Mouse (Mus musculus): Measurements from ENCODE around the gene Neurl1a. TPM values are rescaled to one million over a fixed set of nuclear protein-coding genes. Genes with fewer than 3 reads are reported as not detected.

Neurl1a gene
- total RNA-seq, 1 experiment = 10.2 TPM

GRCm38 (mm10) chr19:47176916-47177505 is 1.6 kb upstream of the Neurl1a start:
- TF ChIP-seq HCFC1 (IDR thresholded peaks at IDR 0.05; ENCODE audit: borderline replicate concordance, insufficient read depth, low read length) = no peak
- TF ChIP-seq ZC3H11A (IDR thresholded peaks at IDR 0.05; ENCODE audit: borderline replicate concordance, low read depth, low read length) = no peak
- no peak for TF ChIP-seq CHD2 (IDR thresholded peaks at IDR 0.05; ENCODE audit: low read depth, low read length)
- no peak for TF ChIP-seq MAFK (IDR thresholded peaks at IDR 0.05; ENCODE audit: insufficient read depth, low read depth, low read length)
- no peak for TF ChIP-seq ZNF384 (IDR thresholded peaks at IDR 0.05; ENCODE audit: low read depth, low read length)
- no peak overlapping the region for H3K9ac ChIP-seq (ENCODE audit: insufficient read depth, low read depth, low read length, poor library complexity, severe bottlenecking)
- H3K4me1 ChIP-seq (ENCODE audit: control insufficient read depth in 2 of 2, insufficient read depth in 2 of 2, low read length in 2 of 2, poor library complexity in 1 of 2) = peaks cover 0 to 12% of the 10 kb centered on the region in 2 experiments; a peak in 2 of 4 replicates
- no peaks in the 10 kb centered on the region for H3K9me3 ChIP-seq (ENCODE audit: control insufficient read depth, insufficient read depth, low read depth, low read length)
- H3K36me3 ChIP-seq (ENCODE audit: control insufficient read depth, insufficient read depth, low read length, poor library complexity, severe bottlenecking) = no peaks in the 10 kb centered on the region
- no peak for DNase-seq (ENCODE audit: low read depth, low spot score)
- H3K4me3 ChIP-seq (ENCODE audit: insufficient read depth in 1 of 2, low read depth in 1 of 2, low read length in 2 of 2, poor library complexity in 1 of 2, severe bottlenecking in 1 of 2) = no peak overlapping the region
- in situ Hi-C loops (cut with MboI; ENCODE audit: low sequenced_read_pairs in 2 of 2, unreplicated experiment in 2 of 2) = no loop called here
- no peak overlapping the region for H3K27ac ChIP-seq (ENCODE audit: insufficient read depth, low read depth, low read length, poor library complexity, severe bottlenecking)

- peak overlapping the region; percentile 61 for H3K27ac ChIP-seq (ENCODE audit: insufficient read depth, low read depth, low read length, poor library complexity, severe bottlenecking)
- DNase-seq (ENCODE audit: low read depth, low spot score) = peak; percentile 73
These were observed 619 bp upstream of the Neurl1a start for GRCm38 (mm10) chr19:47178001-47178400.

GRCm38 (mm10) chr19:47179272-47179809 is 721 bp downstream of the Neurl1a start:
- Histone ChIP-seq H3K4me3 (ENCODE audit: insufficient read depth in 1 of 2, low read depth in 1 of 2, low read length in 2 of 2, poor library complexity in 1 of 2, severe bottlenecking in 1 of 2) (peak overlapping the region; percentile 72 to 96), H3K4me1 (ENCODE audit: control insufficient read depth in 2 of 2, insufficient read depth in 2 of 2, low read length in 2 of 2, poor library complexity in 1 of 2) (peaks cover 0 to 16% of the 10 kb centered on the region in 2 experiments; a peak in 3 of 4 replicates), H3K9me3 (ENCODE audit: control insufficient read depth, insufficient read depth, low read depth, low read length) (no peaks in the 10 kb centered on the region), H3K9ac (ENCODE audit: insufficient read depth, low read depth, low read length, poor library complexity, severe bottlenecking) (peak overlapping the region; percentile 72), H3K27ac (ENCODE audit: insufficient read depth, low read depth, low read length, poor library complexity, severe bottlenecking) (0 out of 2 replicates have a peak overlapping the region, but pooled peaks have one; percentile 61), H3K36me3 (ENCODE audit: control insufficient read depth, insufficient read depth, low read length, poor library complexity, severe bottlenecking) (no peaks in the 10 kb centered on the region)
- TF ChIP-seq HCFC1 (IDR thresholded peaks at IDR 0.05; ENCODE audit: borderline replicate concordance, insufficient read depth, low read length) (peak; percentile 49; the same call in 1 of the 2 replicates), ZNF384 (IDR thresholded peaks at IDR 0.05; ENCODE audit: low read depth, low read length) (no peak), MAFK (IDR thresholded peaks at IDR 0.05; ENCODE audit: insufficient read depth, low read depth, low read length) (no peak)
- in situ Hi-C loops (cut with MboI; ENCODE audit: low sequenced_read_pairs in 2 of 2, unreplicated experiment in 2 of 2) = no loop called here
- DNase-seq (ENCODE audit: low read depth, low spot score) = no peak

More at GRCm38 (mm10) chr19:47178001-47178400, 619 bp upstream of the Neurl1a start:
- in situ Hi-C loops (cut with MboI; ENCODE audit: low sequenced_read_pairs in 2 of 2, unreplicated experiment in 2 of 2) = no loop called here
- Histone ChIP-seq H3K4me3 (ENCODE audit: insufficient read depth in 1 of 2, low read depth in 1 of 2, low read length in 2 of 2, poor library complexity in 1 of 2, severe bottlenecking in 1 of 2) (peak overlapping the region; percentile 72 to 96), H3K36me3 (ENCODE audit: control insufficient read depth, insufficient read depth, low read length, poor library complexity, severe bottlenecking) (no peaks in the 10 kb centered on the region), H3K9ac (ENCODE audit: insufficient read depth, low read depth, low read length, poor library complexity, severe bottlenecking) (peak overlapping the region; percentile 72), H3K9me3 (ENCODE audit: control insufficient read depth, insufficient read depth, low read depth, low read length) (no peaks in the 10 kb centered on the region), H3K4me1 (ENCODE audit: control insufficient read depth in 2 of 2, insufficient read depth in 2 of 2, low read length in 2 of 2, poor library complexity in 1 of 2) (peaks cover 0 to 12% of the 10 kb centered on the region in 2 experiments; a peak in 2 of 4 replicates)
- TF ChIP-seq HCFC1 (IDR thresholded peaks at IDR 0.05; ENCODE audit: borderline replicate concordance, insufficient read depth, low read length) = no peak
- no peak for TF ChIP-seq CHD2 (IDR thresholded peaks at IDR 0.05; ENCODE audit: low read depth, low read length)
- no peak for TF ChIP-seq ZNF384 (IDR thresholded peaks at IDR 0.05; ENCODE audit: low read depth, low read length)
- TF ChIP-seq ZC3H11A (IDR thresholded peaks at IDR 0.05; ENCODE audit: borderline replicate concordance, low read depth, low read length) = no peak
- TF ChIP-seq MAFK (IDR thresholded peaks at IDR 0.05; ENCODE audit: insufficient read depth, low read depth, low read length) = no peak

- Histone ChIP-seq H3K36me3 (ENCODE audit: control insufficient read depth, insufficient read depth, low read length, poor library complexity, severe bottlenecking) (no peaks in the 10 kb centered on the region), H3K9me3 (ENCODE audit: control insufficient read depth, insufficient read depth, low read depth, low read length) (no peaks in the 10 kb centered on the region), H3K4me3 (ENCODE audit: insufficient read depth in 1 of 2, low read depth in 1 of 2, low read length in 2 of 2, poor library complexity in 1 of 2, severe bottlenecking in 1 of 2) (peak overlapping the region; percentile 72 to 96; a peak in 3 of 4 replicates), H3K27ac (ENCODE audit: insufficient read depth, low read depth, low read length, poor library complexity, severe bottlenecking) (no peak overlapping the region), H3K4me1 (ENCODE audit: control insufficient read depth in 2 of 2, insufficient read depth in 2 of 2, low read length in 2 of 2, poor library complexity in 1 of 2) (peaks cover 4 to 15% of the 10 kb centered on the region in 2 experiments), H3K9ac (ENCODE audit: insufficient read depth, low read depth, low read length, poor library complexity, severe bottlenecking) (no peak overlapping the region)
- DNase-seq (ENCODE audit: low read depth, low spot score) = no peak
- TF ChIP-seq MAFK (IDR thresholded peaks at IDR 0.05; ENCODE audit: insufficient read depth, low read depth, low read length) = no peak
- no peak for TF ChIP-seq CHD2 (IDR thresholded peaks at IDR 0.05; ENCODE audit: low read depth, low read length)
- TF ChIP-seq HCFC1 (IDR thresholded peaks at IDR 0.05; ENCODE audit: borderline replicate concordance, insufficient read depth, low read length) = no peak
- TF ChIP-seq ZC3H11A (IDR thresholded peaks at IDR 0.05; ENCODE audit: borderline replicate concordance, low read depth, low read length) = no peak
- TF ChIP-seq ZNF384 (IDR thresholded peaks at IDR 0.05; ENCODE audit: low read depth, low read length) = no peak
- in situ Hi-C loops (cut with MboI; ENCODE audit: low sequenced_read_pairs in 2 of 2, unreplicated experiment in 2 of 2) = no loop called here
These were observed 1.4 kb downstream of the Neurl1a start for GRCm38 (mm10) chr19:47180011-47180410.
